Mouse (Mus musculus) kidney, postnatal 25 days (tissue): Measurements from ENCODE around the gene Aldh18a1.

Experiments
- DNase-seq, 2 experiments: peaks; one replicate each; pipeline ENCODE4 v3.0.0; 2021; ENCODE audit warnings: mixed read lengths in 2 of 2

The Aldh18a1 gene

DNA sequence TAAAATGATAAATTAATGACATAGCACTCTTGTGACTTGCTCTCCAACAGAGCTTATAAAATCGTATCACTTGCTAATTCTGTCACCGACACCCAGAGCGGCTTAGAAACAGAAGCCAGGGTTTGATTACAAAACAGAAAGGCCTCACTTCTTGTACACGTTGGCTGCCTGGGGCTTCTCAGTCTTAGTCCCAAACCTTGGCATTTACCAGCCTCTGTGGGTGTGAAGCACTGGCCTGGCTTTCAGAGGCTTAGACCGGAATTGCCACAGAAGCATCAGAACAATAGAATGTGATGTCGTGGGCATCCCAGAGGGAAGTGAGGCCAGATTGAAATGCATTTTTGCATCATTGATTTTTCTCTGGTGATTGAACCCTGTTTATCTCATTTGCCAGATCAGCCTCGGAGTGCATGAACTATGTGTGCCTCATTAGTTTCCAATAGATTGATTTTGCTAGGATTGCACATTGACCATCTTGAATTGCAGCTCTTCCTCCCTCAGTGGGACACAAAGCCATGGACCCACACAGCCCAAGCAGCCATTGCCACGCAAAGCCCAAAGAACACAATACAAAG is 64.7 kb downstream of the Aldh18a1 start:
- no peak for DNase-seq

- no peak for DNase-seq
Observed at GRCm38 (mm10) chr19:40520403-40520802, 67.9 kb downstream of the Aldh18a1 start.

- no peak for DNase-seq
Observed at GRCm38 (mm10) chr19:40518706-40519105, 69.6 kb downstream of the Aldh18a1 start.

GRCm38 (mm10) chr19:40515596-40515995 is 72.7 kb downstream of the Aldh18a1 start:
- no peak for DNase-seq

GRCm38 (mm10) chr19:40514376-40514775 is 73.9 kb downstream of the Aldh18a1 start:
- DNase-seq = no peak

GRCm38 (mm10) chr19:40513632-40514078 is 74.6 kb downstream of the Aldh18a1 start, which contains the start of gene Sorbs1:
Gene Sorbs1 (minus strand): TSS chr19:40513779.
- DNase-seq = peak; percentile 96 to 99

- DNase-seq = peak; percentile 23 to 59
Observed at GRCm38 (mm10) chr19:40512500-40513421, 75.5 kb downstream of the Aldh18a1 start.

GRCm38 (mm10) chr19:40511679-40512309 is 76.5 kb downstream of the Aldh18a1 start:
- DNase-seq = peak in 1 of 2 experiments; percentile 25

DNA sequence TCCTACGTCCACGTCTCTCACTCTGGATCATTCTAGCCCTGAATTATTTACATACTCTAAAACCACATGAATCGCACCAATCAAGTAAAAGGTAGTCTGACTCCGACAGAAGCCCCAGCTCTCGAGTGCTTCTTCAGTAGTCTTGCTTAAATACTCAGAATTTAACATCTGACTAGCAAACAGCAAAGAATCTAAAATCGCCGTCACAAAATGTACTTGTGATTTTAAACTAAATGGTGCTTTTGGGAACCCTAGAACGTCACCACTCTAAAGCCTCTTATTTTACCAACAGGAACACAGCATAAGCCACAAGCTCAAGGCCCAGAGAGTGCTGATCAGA is 77.2 kb downstream of the Aldh18a1 start:
- DNase-seq = no peak

DNA sequence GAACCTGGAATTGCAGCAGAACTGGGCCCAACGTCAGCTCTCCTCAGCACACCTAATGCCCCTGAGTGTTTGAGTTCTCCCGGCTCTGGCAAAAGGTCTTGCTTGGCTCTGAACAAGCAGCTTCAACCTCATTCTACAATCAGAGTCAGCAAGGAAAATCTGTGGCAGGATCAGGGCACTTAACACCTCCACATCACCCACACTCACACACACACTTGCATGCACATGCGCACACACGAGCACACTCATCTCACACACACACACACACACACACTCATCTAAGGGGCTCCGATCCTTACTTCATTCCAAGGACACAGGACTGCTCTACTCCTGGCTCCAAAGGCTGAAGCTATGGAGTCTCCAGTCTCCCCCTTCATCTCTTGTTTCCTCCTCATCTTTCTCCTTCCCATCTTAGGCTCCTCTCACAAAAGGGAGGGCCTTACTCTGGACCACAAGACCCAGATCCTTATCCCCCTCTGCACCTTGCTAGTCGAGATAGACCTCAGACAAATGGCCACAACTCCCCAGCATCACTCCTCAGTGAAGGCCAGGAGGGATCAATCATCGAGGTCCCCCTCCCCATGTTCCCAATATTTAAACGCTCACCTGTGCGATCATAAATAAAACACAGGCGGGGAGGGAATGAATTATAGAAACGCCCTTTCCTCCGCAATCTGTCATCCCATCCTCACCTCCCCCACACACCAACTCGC is 77.7 kb downstream of the Aldh18a1 start:
- DNase-seq = no peak

GRCm38 (mm10) chr19:40509274-40509673 is 79.0 kb downstream of the Aldh18a1 start:
- no peak for DNase-seq

DNA sequence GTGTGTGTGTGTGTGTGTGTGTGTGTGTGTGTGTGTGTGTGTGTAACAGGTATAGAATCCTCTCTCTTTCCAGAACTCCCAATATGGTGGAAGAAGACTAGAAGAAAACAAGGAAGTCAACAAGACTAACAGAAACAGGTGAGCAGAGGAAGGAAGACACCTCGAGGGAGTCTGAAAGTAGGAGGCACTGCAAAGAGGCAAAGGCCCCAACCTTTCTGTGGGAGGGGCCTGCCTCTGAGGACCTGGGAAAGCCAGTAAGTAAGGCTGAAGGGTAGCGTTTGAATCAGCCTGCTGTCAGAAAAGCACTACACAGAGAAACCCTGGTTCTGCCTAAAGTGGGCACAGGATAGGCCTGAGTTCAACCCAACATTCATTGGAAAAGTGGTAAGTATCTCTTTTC is 79.4 kb downstream of the Aldh18a1 start:
- peak in 1 of 2 experiments; percentile 25 for DNase-seq

- no peak for DNase-seq
Observed at GRCm38 (mm10) chr19:40506965-40507364, 81.3 kb downstream of the Aldh18a1 start.

DNA sequence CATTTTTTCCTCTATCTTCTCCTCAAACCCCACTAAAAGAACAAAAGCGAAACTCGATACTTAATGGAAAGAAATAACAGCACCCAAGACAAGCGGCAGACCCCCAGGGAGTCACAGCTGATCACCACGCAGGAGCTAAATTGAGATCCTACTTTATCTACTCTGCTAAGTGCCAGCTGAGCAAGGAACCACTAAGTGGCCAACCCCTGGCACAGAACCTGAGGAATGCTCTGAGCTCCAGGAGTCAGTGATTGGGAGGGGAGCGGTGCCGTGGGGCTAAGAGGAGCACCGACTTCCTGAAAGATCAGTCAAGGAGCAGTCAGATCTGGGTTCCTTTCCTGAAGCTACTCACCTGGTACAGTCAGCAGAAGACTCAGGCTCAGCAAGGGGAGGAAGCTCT is 83.9 kb downstream of the Aldh18a1 start:
- peak in 1 of 2 experiments; percentile 31 for DNase-seq
